Mouse (Mus musculus) heart, postnatal 0 days (tissue): ENCODE data around the gene Gtf2h5.

ENCODE experiments used
- CTCF ChIP-seq: IDR thresholded peaks from 2 replicates; pipeline ENCODE4 v1.5.1; 2016; ENCODE audit warnings: antibody characterized with exemption, control low read depth, low read depth
- EP300 ChIP-seq: IDR thresholded peaks from 2 replicates; pipeline ENCODE4 v1.6.1; 2016; ENCODE audit warnings: antibody characterized with exemption, low read depth

DNA sequence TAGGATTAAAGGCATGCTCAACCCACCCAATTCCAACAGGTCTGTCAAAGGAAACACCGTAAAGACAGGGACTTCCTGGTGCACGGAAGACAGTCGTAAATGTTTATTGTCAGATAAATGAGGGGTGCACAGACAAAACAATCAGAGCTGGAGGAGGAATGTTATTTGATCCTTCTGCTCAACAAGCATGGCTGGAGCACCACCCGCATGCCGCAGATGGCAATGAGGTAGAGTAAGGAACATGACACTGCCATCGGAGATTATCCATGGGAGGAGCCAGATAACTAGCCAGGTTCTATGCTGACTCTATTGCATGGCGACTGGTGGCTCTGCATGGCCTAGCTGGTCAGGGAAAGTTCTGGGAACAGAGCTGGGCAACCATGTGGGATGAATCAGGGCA is 6.2 kb upstream of the Gtf2h5 start:
- TF ChIP-seq CTCF (no peak), EP300 (no peak)
